Mouse (Mus musculus) heart, postnatal 0 days (tissue): ENCODE measurements at regions not wholly inside any gene's neighbourhood (a gene's known extent, or its start where the extent isn't known, plus 50 kb on each side); places are given as distances from the start of the nearest gene placed in this dataset.

ENCODE experiments used
- CTCF ChIP-seq: IDR thresholded peaks from 2 replicates; pipeline ENCODE4 v1.5.1; 2016; ENCODE audit warnings: antibody characterized with exemption, control low read depth, low read depth
- EP300 ChIP-seq: IDR thresholded peaks from 2 replicates; pipeline ENCODE4 v1.6.1; 2016; ENCODE audit warnings: antibody characterized with exemption, low read depth

- TF ChIP-seq CTCF, result no peak
- no peak for TF ChIP-seq EP300
Observed at GRCm38 (mm10) chr17:54414260-54414659, 115.4 kb upstream of the Slc5a7 start.
